Mouse (Mus musculus) ovary, adult 18-20 months (tissue): ENCODE results near the gene Suds3.

Experiments
- DNase-seq: peaks from one replicate; pipeline ENCODE4 v3.0.0; 2022; ENCODE audit warnings: low spot score, mixed read lengths

The Suds3 gene

GRCm38 (mm10) chr5:117111774-117112112 is 4.2 kb downstream of the Suds3 start:
- DNase-seq = no peak

GRCm38 (mm10) chr5:117111064-117111773 is 4.7 kb downstream of the Suds3 start:
- DNase-seq = no peak

- no peak for DNase-seq
Observed at GRCm38 (mm10) chr5:117109522-117109921, 6.4 kb downstream of the Suds3 start.

GRCm38 (mm10) chr5:117108731-117109130 is 7.2 kb downstream of the Suds3 start:
- no peak for DNase-seq

- DNase-seq = no peak
Observed at GRCm38 (mm10) chr5:117108292-117108691, 7.6 kb downstream of the Suds3 start.

- DNase-seq = no peak
Observed at GRCm38 (mm10) chr5:117105761-117106160, 10.2 kb downstream of the Suds3 start.

GRCm38 (mm10) chr5:117104329-117104728 is 11.6 kb downstream of the Suds3 start:
- no peak for DNase-seq

- no peak for DNase-seq
Observed at GRCm38 (mm10) chr5:117103194-117103929, 12.6 kb downstream of the Suds3 start.

GRCm38 (mm10) chr5:117099742-117100141 is 16.2 kb downstream of the Suds3 start:
- DNase-seq = no peak

GRCm38 (mm10) chr5:117099008-117099407 is 16.9 kb downstream of the Suds3 start:
- DNase-seq = no peak

GRCm38 (mm10) chr5:117096716-117097115 is 19.2 kb downstream of the Suds3 start:
- DNase-seq = no peak

GRCm38 (mm10) chr5:117094431-117094830 is 21.5 kb downstream of the Suds3 start:
- DNase-seq = no peak

GRCm38 (mm10) chr5:117089786-117090185 is 26.1 kb downstream of the Suds3 start:
- no peak for DNase-seq

- no peak for DNase-seq
Observed at GRCm38 (mm10) chr5:117089147-117089546, 26.8 kb downstream of the Suds3 start.

- no peak for DNase-seq
Observed at GRCm38 (mm10) chr5:117087718-117088117, 28.2 kb downstream of the Suds3 start.

- no peak for DNase-seq
Observed at GRCm38 (mm10) chr5:117069498-117069894, 46.4 kb downstream of the Suds3 start.

- no peak for DNase-seq
Observed at GRCm38 (mm10) chr5:117068808-117069497, 47.0 kb downstream of the Suds3 start.

- no peak for DNase-seq
Observed at GRCm38 (mm10) chr5:117068181-117068580, 47.7 kb downstream of the Suds3 start.

GRCm38 (mm10) chr5:117061251-117061650 is 54.7 kb downstream of the Suds3 start:
- DNase-seq = no peak

GRCm38 (mm10) chr5:117060484-117061130 is 55.3 kb downstream of the Suds3 start:
- DNase-seq = no peak

- no peak for DNase-seq
Observed at GRCm38 (mm10) chr5:117049940-117050339, 66.0 kb downstream of the Suds3 start.

- no peak for DNase-seq
Observed at GRCm38 (mm10) chr5:117045101-117045500, 70.8 kb downstream of the Suds3 start.

- no peak for DNase-seq
Observed at GRCm38 (mm10) chr5:117042661-117043060, 73.3 kb downstream of the Suds3 start.
